Mouse (Mus musculus) MEL (cell line): ENCODE data around the gene Tnrc18.

Experiments used
- EP300 ChIP-seq, 2 experiments: IDR thresholded peaks; 2 replicates each; pipeline ENCODE4 v1.6.1; 2011; ENCODE audit warnings: improper control_type of control experiment in 2 of 2, low read length in 2 of 2, low read depth in 1 of 2, mild to moderate bottlenecking in 1 of 2
- NRF1 ChIP-seq: IDR thresholded peaks from 2 replicates; pipeline ENCODE4 v1.6.1; 2014; ENCODE audit warnings: low read depth, mild to moderate bottlenecking, inconsistent platforms, low read length, improper control_type of control experiment, moderate library complexity; ENCODE audit not compliant: poor library complexity, insufficient read depth, severe bottlenecking

DNA sequence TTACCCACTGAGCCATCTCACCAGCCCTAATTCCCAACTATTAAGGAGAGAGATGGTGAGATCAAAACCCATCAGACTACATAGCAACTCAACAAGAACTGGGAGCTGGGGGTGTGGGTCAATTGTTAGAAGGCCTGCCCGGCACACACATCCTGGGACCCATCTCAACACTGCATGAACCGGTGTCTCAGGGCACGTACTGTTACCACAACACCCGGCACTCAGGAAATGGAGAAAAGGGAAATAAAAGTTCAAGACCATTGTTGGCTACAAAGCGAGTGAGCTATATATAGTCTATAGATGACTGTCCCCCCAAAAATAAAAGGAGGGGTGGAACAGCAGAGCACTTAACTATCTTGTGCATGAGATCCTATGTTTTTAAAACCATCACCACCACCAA lies 30.8 kb downstream of the Tnrc18 start:
- TF ChIP-seq NRF1 (no peak), EP300 (IDR thresholded peaks at IDR 0.05; ENCODE audit: low read depth in 1 of 2, low read length in 2 of 2) (no peak)
